Mouse (Mus musculus) stomach, embryonic 16.5 days (tissue): Measurements from ENCODE around the gene Baz1a. TPM values are rescaled to one million over a fixed set of nuclear protein-coding genes. Genes with fewer than 3 reads are reported as not detected.

Experiments
- ATAC-seq: fragments of 200-750 bp; cut with Nextera tagmentation; 2 replicates; pipeline ENCODE4 v1.8.0; 2017; ENCODE audit warnings: moderate number of reproducible peaks, moderate TSS enrichment; ENCODE audit not compliant: insufficient read depth, low FRiP score
- H3K27ac ChIP-seq: fragments of 300-500 bp; sonication (generic); 2 replicates; pipeline ENCODE4 v1.5.1; 2014; ENCODE audit warnings: low read length
- H3K27me3 ChIP-seq: fragments of 300-500 bp; sonication (generic); 2 replicates; pipeline ENCODE4 v1.6.1; 2014; ENCODE audit warnings: low read length, control low read depth, mixed read lengths; ENCODE audit not compliant: control insufficient read depth, insufficient read depth
- H3K36me3 ChIP-seq: fragments of 300-500 bp; sonication (generic); 2 replicates; pipeline ENCODE4 v1.6.1; 2014; ENCODE audit warnings: low read length; ENCODE audit not compliant: control insufficient read depth, insufficient read depth
- H3K4me1 ChIP-seq: fragments of 300-500 bp; sonication (generic); 2 replicates; pipeline ENCODE4 v1.6.1; 2014; ENCODE audit warnings: low read length, control low read depth, mixed read lengths; ENCODE audit not compliant: control insufficient read depth, insufficient read depth
- H3K4me2 ChIP-seq: fragments of 300-500 bp; sonication (generic); 2 replicates; pipeline ENCODE4 v1.6.1; 2014; ENCODE audit warnings: low read depth, low read length, mixed read lengths
- H3K4me3 ChIP-seq: fragments of 300-500 bp; sonication (generic); replicated peaks from 2 replicates; pipeline ENCODE4 v1.5.1; 2014; ENCODE audit warnings: mild to moderate bottlenecking, low read length
- H3K9ac ChIP-seq: fragments of 300-500 bp; sonication (generic); 2 replicates; pipeline ENCODE4 v1.6.1; 2014; ENCODE audit warnings: low read length
- H3K9me3 ChIP-seq: fragments of 300-500 bp; sonication (generic); replicated peaks from 2 replicates; pipeline ENCODE4 v1.6.1; 2016; ENCODE audit warnings: low read length, control low read depth; ENCODE audit not compliant: control insufficient read depth
- WGBS: fragments of 180-500 bp; shearing (Covaris S2); extraction: QIAGEN DNeasy Blood & Tissue Kit; methylation state at CpG from one replicate; pipeline ENCODE4 v1.1.7; 2014; 5-methylcytosine and 5-hydroxymethylcytosine counted together
- polyA plus RNA-seq: library from polyadenylated mRNA; unstranded; fragments of >200 nt; fragmentation: Nextera tagmentation; extraction: Ambion mirVana; gene quantifications from 2 replicates; pipeline ENCODE4 v1.2.1, GENCODE M21; 2015

Gene Baz1a
- polyA plus RNA-seq, 1 experiment from 2014 or later: 16.4 TPM

- Histone ChIP-seq H3K4me1 (peaks cover 5% of the 10 kb centered on the region; the same call in 1 of the 2 replicates), H3K27ac (peak within 1 kb of the TSS; percentile 94), H3K9ac (peak within 1 kb of the TSS; percentile 93), H3K36me3 (no peaks in the 10 kb centered on the region), H3K9me3 (no peaks in the 10 kb centered on the region), H3K27me3 (no peaks in the 10 kb centered on the region), H3K4me2 (peak within 1 kb of the TSS; percentile 88), H3K4me3 (peak within 1 kb of the TSS; percentile 90)
- under 1% methylated on average over 47 of the region's 60 CpGs for WGBS
- ATAC-seq: peak; percentile 68; the same call in 1 of the 2 replicates
These were observed 28.0 kb downstream of the Baz1a start, which contains the start of gene Gm20403 for GRCm38 (mm10) chr12:54986052-54986717. Gene Gm20403 (minus strand): TSS chr12:54986529.

- Histone ChIP-seq H3K36me3 (no peaks in the 10 kb centered on the region), H3K4me3 (peak overlapping the region; percentile 90), H3K9me3 (no peaks in the 10 kb centered on the region), H3K4me2 (peak overlapping the region; percentile 88), H3K4me1 (peaks cover 5% of the 10 kb centered on the region; the same call in 1 of the 2 replicates), H3K9ac (peak overlapping the region; percentile 93), H3K27me3 (no peaks in the 10 kb centered on the region), H3K27ac (peak overlapping the region; percentile 94)
- under 1% methylated on average over 117 of the region's 117 CpGs for WGBS
- ATAC-seq: peak; percentile 77
These were observed 28.7 kb downstream of the Baz1a start for GRCm38 (mm10) chr12:54985257-54986051.

GRCm38 (mm10) chr12:54984701-54985256 is 29.4 kb downstream of the Baz1a start:
- H3K9ac ChIP-seq: peak overlapping the region; percentile 93
- WGBS: under 1% methylated on average over 42 of the region's 42 CpGs
- no peaks in the 10 kb centered on the region for H3K9me3 ChIP-seq
- H3K27me3 ChIP-seq: no peaks in the 10 kb centered on the region
- peak; percentile 81 for ATAC-seq
- peak overlapping the region; percentile 90 for H3K4me3 ChIP-seq
- peak overlapping the region; percentile 94 for H3K27ac ChIP-seq
- H3K36me3 ChIP-seq: no peaks in the 10 kb centered on the region
- H3K4me2 ChIP-seq: peak overlapping the region; percentile 88
- peaks cover 5% of the 10 kb centered on the region; the same call in 1 of the 2 replicates for H3K4me1 ChIP-seq

GRCm38 (mm10) chr12:54982935-54983715 is 31.0 kb downstream of the Baz1a start:
- Histone ChIP-seq H3K4me2 (no peak overlapping the region), H3K27me3 (no peaks in the 10 kb centered on the region), H3K9ac (no peak overlapping the region), H3K27ac (no peak overlapping the region), H3K9me3 (no peaks in the 10 kb centered on the region), H3K36me3 (no peaks in the 10 kb centered on the region), H3K4me1 (peaks cover 5% of the 10 kb centered on the region; the same call in 1 of the 2 replicates), H3K4me3 (no peak overlapping the region)
- no peak for ATAC-seq
- 71% methylated on average over 7 of the region's 7 CpGs for WGBS

- 78% methylated on average over 6 of the region's 6 CpGs for WGBS
- ATAC-seq: no peak
These were observed 32.2 kb downstream of the Baz1a start for GRCm38 (mm10) chr12:54981962-54982361.

GRCm38 (mm10) chr12:54980939-54981338 is 33.2 kb downstream of the Baz1a start:
- H3K4me3 ChIP-seq: no peak overlapping the region
- no peaks in the 10 kb centered on the region for H3K36me3 ChIP-seq
- H3K4me1 ChIP-seq: peaks cover 5% of the 10 kb centered on the region; the same call in 1 of the 2 replicates
- 80% methylated on average over 5 of the region's 5 CpGs for WGBS
- no peak overlapping the region for H3K9ac ChIP-seq
- H3K27ac ChIP-seq: no peak overlapping the region
- no peaks in the 10 kb centered on the region for H3K9me3 ChIP-seq
- no peak overlapping the region for H3K4me2 ChIP-seq
- no peak for ATAC-seq
- no peaks in the 10 kb centered on the region for H3K27me3 ChIP-seq

More at GRCm38 (mm10) chr12:54981962-54982361, 32.2 kb downstream of the Baz1a start:
- no peak overlapping the region for H3K27ac ChIP-seq
- no peak overlapping the region for H3K9ac ChIP-seq
- no peaks in the 10 kb centered on the region for H3K9me3 ChIP-seq
- H3K4me1 ChIP-seq: peaks cover 5% of the 10 kb centered on the region; the same call in 1 of the 2 replicates
- H3K4me3 ChIP-seq: no peak overlapping the region
- no peak overlapping the region for H3K4me2 ChIP-seq
- H3K36me3 ChIP-seq: no peaks in the 10 kb centered on the region
- H3K27me3 ChIP-seq: no peaks in the 10 kb centered on the region

- 54% methylated on average over 6 of the region's 6 CpGs for WGBS
- H3K4me3 ChIP-seq: no peak overlapping the region
- no peak for ATAC-seq
- no peak overlapping the region for H3K9ac ChIP-seq
- no peaks in the 10 kb centered on the region for H3K36me3 ChIP-seq
- no peaks in the 10 kb centered on the region for H3K9me3 ChIP-seq
- no peaks in the 10 kb centered on the region for H3K27me3 ChIP-seq
- no peak overlapping the region for H3K27ac ChIP-seq
- peaks cover 5% of the 10 kb centered on the region; the same call in 1 of the 2 replicates for H3K4me1 ChIP-seq
- H3K4me2 ChIP-seq: no peak overlapping the region
These were observed 33.6 kb downstream of the Baz1a start for GRCm38 (mm10) chr12:54980532-54980931.

GRCm38 (mm10) chr12:54969033-54969432 is 45.1 kb downstream of the Baz1a start:
- no peaks in the 10 kb centered on the region for H3K4me1 ChIP-seq
- H3K36me3 ChIP-seq: peaks cover 3% of the 10 kb centered on the region; the same call in 1 of the 2 replicates
- H3K9me3 ChIP-seq: no peaks in the 10 kb centered on the region
- WGBS: 67% methylated on average over 3 of the region's 3 CpGs
- H3K27ac ChIP-seq: no peak overlapping the region
- H3K9ac ChIP-seq: no peak overlapping the region
- no peaks in the 10 kb centered on the region for H3K27me3 ChIP-seq
- no peak for ATAC-seq
- H3K4me3 ChIP-seq: no peak overlapping the region
- no peak overlapping the region for H3K4me2 ChIP-seq
